Comparison of ENCODE assay signal across 15 mouse cellular contexts in genomic region chr4:127054522-127055198, GRCm38 (mm10). TPM values are rescaled to one million over a fixed set of nuclear protein-coding genes. Genes with fewer than 3 reads are reported as not detected.
DNase-seq lines count a peak whose midpoint lies in the region; ATAC-seq and TF ChIP-seq lines count a peak whose summit lies in the region.
"Had no signal": no experiment of that assay in that cellular context is flagged by ENCODE, and none has a peak within 500 bp of the region (broad histone marks: within the 10 kb centered on the region; RNA-seq: fewer than 3 reads in every experiment).

No protein-coding gene starts in this region.

- no peak overlapping the region for H3K9ac ChIP-seq in kidney, postnatal 0 days (ENCODE audit: low read depth, low read length)
- no peak overlapping the region for H3K9ac ChIP-seq in MEL (ENCODE audit: control insufficient read depth, low read depth, low read length, poor library complexity, severe bottlenecking)
- H3K9ac ChIP-seq: hindbrain, embryonic 15.5 days; stomach, embryonic 15.5 days had no signal

- peaks cover 11% of the 10 kb centered on the region; the same call in 1 of the 2 replicates for H3K36me3 ChIP-seq in kidney, postnatal 0 days (ENCODE audit: insufficient read depth, low read length)
- peaks cover 6 to 25% of the 10 kb centered on the region in 2 experiments for H3K36me3 ChIP-seq in MEL (ENCODE audit: control insufficient read depth in 1 of 2, insufficient read depth in 2 of 2, low read length in 2 of 2)

- H3K27me3 ChIP-seq in kidney, postnatal 0 days (ENCODE audit: insufficient read depth, low read length) = no peaks in the 10 kb centered on the region
- no peaks in the 10 kb centered on the region for H3K27me3 ChIP-seq in MEL (ENCODE audit: control insufficient read depth in 1 of 2, insufficient read depth in 2 of 2, low read length in 2 of 2)
- H3K27me3 ChIP-seq: hindbrain, embryonic 15.5 days; stomach, embryonic 15.5 days had no signal

- no peak for DNase-seq in kidney, postnatal 0 days (ENCODE audit: low spot score)
- no peak for DNase-seq in kidney, postnatal 10 days
- DNase-seq in 416B (ENCODE audit: low read depth) (peak; percentile 87), MEL (ENCODE audit: low read depth, low spot score) (peak; percentile 53)
- no peak for DNase-seq in urinary bladder, postnatal 4 days (ENCODE audit: low spot score in 2 of 2)
- DNase-seq in frontal cortex, adult 2 months (ENCODE audit: extremely low spot score in 1 of 2, low spot score in 1 of 2) = no peak
- DNase-seq in layer of hippocampus, adult 9-10 months (ENCODE audit: low spot score) = no peak
- DNase-seq: cerebellum, postnatal 36 days; kidney, postnatal 14 days; right cerebral cortex, postnatal 4 days had no signal

- no peaks in the 10 kb centered on the region for H3K4me1 ChIP-seq in kidney, postnatal 0 days (replicated peaks; ENCODE audit: insufficient read depth, low read length)
- H3K4me1 ChIP-seq in MEL (ENCODE audit: control insufficient read depth in 1 of 2, insufficient read depth in 2 of 2, low read length in 2 of 2) = peaks cover 0 to 6% of the 10 kb centered on the region in 2 experiments; a peak in 1 of 4 replicates
- H3K4me1 ChIP-seq: hindbrain, embryonic 15.5 days; stomach, embryonic 15.5 days had no signal

- ATAC-seq in kidney, postnatal 0 days (replicated peaks; ENCODE audit: low FRiP score, low read depth) = no peak
- peak; percentile 28 for ATAC-seq in inflammation-experienced regulatory T-cells, adult 6 months
- ATAC-seq: activated CD4-positive, CD25-positive, alpha-beta regulatory T cell, adult 4 months had no signal

- no peak overlapping the region for H3K4me3 ChIP-seq in kidney, postnatal 0 days (replicated peaks; ENCODE audit: low read depth, low read length)
- no peak overlapping the region for H3K4me3 ChIP-seq in MEL (ENCODE audit: control insufficient read depth in 1 of 2, insufficient read depth in 1 of 2, low read depth in 2 of 2, low read length in 2 of 2)
- H3K4me3 ChIP-seq: erythroblast, embryonic 14.5 days; hindbrain, embryonic 15.5 days; stomach, embryonic 15.5 days had no signal

- peak; percentile 45 for TF ChIP-seq CTCF in kidney, postnatal 0 days (IDR thresholded peaks at IDR 0.05; ENCODE audit: low read depth)
- peak; percentile 33 to 72 (median 54) for TF ChIP-seq CTCF in MEL (IDR thresholded peaks at IDR 0.05 in 2 of 3, conservative IDR thresholded peaks at IDR 0.05 in 1 of 3; ENCODE audit: control insufficient read depth in 1 of 3, insufficient read depth in 1 of 3, low read depth in 2 of 3, low read length in 3 of 3, poor library complexity in 1 of 3, severe bottlenecking in 1 of 3)

- H3K27ac ChIP-seq in kidney, postnatal 0 days = no peak overlapping the region
- H3K27ac ChIP-seq in MEL (ENCODE audit: control insufficient read depth, low read depth, low read length) = no peak overlapping the region
- H3K27ac ChIP-seq: hindbrain, embryonic 15.5 days; stomach, embryonic 15.5 days had no signal

- 84% methylated on average over 7 of the region's 7 CpGs for WGBS in kidney, postnatal 0 days

- no peak overlapping the region for H3K4me2 ChIP-seq in kidney, postnatal 0 days (ENCODE audit: low read length)
- H3K4me2 ChIP-seq: hindbrain, embryonic 15.5 days; stomach, embryonic 15.5 days had no signal

- TF ChIP-seq EP300 in MEL (IDR thresholded peaks at IDR 0.05; ENCODE audit: low read depth in 1 of 2, low read length in 2 of 2) = no peak

- peak; percentile 24 for TF ChIP-seq RAD21 in MEL (IDR thresholded peaks at IDR 0.05; ENCODE audit: low read depth, low read length)

- H3K9me3 ChIP-seq in kidney, postnatal 0 days (replicated peaks; ENCODE audit: low read length) = no peaks in the 10 kb centered on the region
- no peaks in the 10 kb centered on the region for H3K9me3 ChIP-seq in MEL (replicated peaks; ENCODE audit: insufficient read depth, low read length)
- H3K9me3 ChIP-seq: hindbrain, embryonic 15.5 days; stomach, embryonic 15.5 days had no signal

- TF ChIP-seq POLR2A in MEL (IDR thresholded peaks at IDR 0.05; ENCODE audit: control insufficient read depth in 1 of 2, insufficient read depth in 1 of 2, low read depth in 1 of 2, low read length in 2 of 2, poor library complexity in 1 of 2) = no peak

- H3K79me2 ChIP-seq in MEL (ENCODE audit: control insufficient read depth, insufficient read depth, low read length, poor library complexity) = peaks cover 6% of the 10 kb centered on the region

TF ChIP-seq in MEL, 35 proteins besides CTCF, POLR2A, EP300 and RAD21:
- TF ChIP-seq NELFE (IDR thresholded peaks at IDR 0.05; ENCODE audit: low read depth, low read length) = no peak
- TF ChIP-seq USF2 (IDR thresholded peaks at IDR 0.05; ENCODE audit: borderline replicate concordance in 1 of 2, insufficient read depth in 1 of 2, low read depth in 1 of 2, low read length in 2 of 2) = no peak
- no peak for TF ChIP-seq TBP (IDR thresholded peaks at IDR 0.05; ENCODE audit: low read depth, low read length)
- no peak for TF ChIP-seq UBTF (IDR thresholded peaks at IDR 0.05; ENCODE audit: borderline replicate concordance, insufficient read depth, low read depth, low read length)
- TF ChIP-seq ZNF384 (IDR thresholded peaks at IDR 0.05; ENCODE audit: low read depth, low read length) = no peak
- TF ChIP-seq MAZ (IDR thresholded peaks at IDR 0.05; ENCODE audit: low read depth, low read length) = no peak
- TF ChIP-seq BHLHE40 (IDR thresholded peaks at IDR 0.05; ENCODE audit: borderline replicate concordance, low read depth, low read length) = no peak
- no peak for TF ChIP-seq JUND (IDR thresholded peaks at IDR 0.05; ENCODE audit: low read depth, low read length)
- TF ChIP-seq RCOR1 (IDR thresholded peaks at IDR 0.05; ENCODE audit: low read depth, low read length) = no peak
- no peak for TF ChIP-seq ZKSCAN1 (IDR thresholded peaks at IDR 0.05; ENCODE audit: low read depth, low read length)
- TF ChIP-seq NRF1 (IDR thresholded peaks at IDR 0.05; ENCODE audit: insufficient read depth, low read depth, low read length, poor library complexity, severe bottlenecking) = no peak
- 0 out of 2 replicates have a peak, but pooled peaks have one; percentile 10 for TF ChIP-seq ZC3H11A (IDR thresholded peaks at IDR 0.05; ENCODE audit: low read depth, low read length)
- TF ChIP-seq MYB (IDR thresholded peaks at IDR 0.05; ENCODE audit: low read depth, low read length) = no peak
- no peak for TF ChIP-seq ELF1 (IDR thresholded peaks at IDR 0.05; ENCODE audit: low read depth, low read length)
- no peak for TF ChIP-seq MAFK (IDR thresholded peaks at IDR 0.05; ENCODE audit: borderline replicate concordance, low read depth, low read length)
- no peak for TF ChIP-seq MXI1 (IDR thresholded peaks at IDR 0.05; ENCODE audit: low read depth, low read length)
- no peak for TF ChIP-seq CHD1 (IDR thresholded peaks at IDR 0.05; ENCODE audit: low read depth, low read length)
- no peak for TF ChIP-seq MEF2A (IDR thresholded peaks at IDR 0.05; ENCODE audit: extremely low read depth, insufficient replicate concordance, low read depth, low read length, poor library complexity, severe bottlenecking)
- TF ChIP-seq TCF12 (IDR thresholded peaks at IDR 0.05; ENCODE audit: low read depth, low read length) = no peak
- TF ChIP-seq POLR2AphosphoS2 (IDR thresholded peaks at IDR 0.05; ENCODE audit: low read length) = no peak
- TF ChIP-seq KAT2A (conservative IDR thresholded peaks at IDR 0.05; ENCODE audit: low read depth, low read length) = no peak
- TF ChIP-seq SMC3 (IDR thresholded peaks at IDR 0.05; ENCODE audit: low read depth, low read length) = peak; percentile 36; the same call in 1 of the 2 replicates
- no peak for TF ChIP-seq E2F4 (IDR thresholded peaks at IDR 0.05; ENCODE audit: borderline replicate concordance, low read depth, low read length)
- no peak for TF ChIP-seq USF1 (IDR thresholded peaks at IDR 0.05; ENCODE audit: low read depth, low read length)
- no peak for TF ChIP-seq TAL1 (IDR thresholded peaks at IDR 0.05; ENCODE audit: low read length)
- TF ChIP-seq MYC (IDR thresholded peaks at IDR 0.05; ENCODE audit: low read depth, low read length) = 0 out of 2 replicates have a peak, but pooled peaks have one; percentile 57

RNA-seq across cellular contexts. Expression of gene Zmym1, which starts 6.3 kb away (rescaled TPM):
- polyA plus RNA-seq in kidney, postnatal 0 days (2015; fragmentation: Nextera tagmentation; extraction: Ambion mirVana) = 11.8 and 12.6 TPM in 2 replicates
- total RNA-seq in MEL (2012; rRNA removed) = 17.3 and 17.6 TPM in 2 replicates
- 10 to 100 TPM in 1 of 2 experiments, not detected in 1; 13.2 TPM for polyA plus RNA-seq in MEL (2012; ENCODE audit: insufficient read depth in 1 of 2, insufficient read length in 2 of 2, low read depth in 1 of 2, low replicate concordance in 2 of 2, missing spikeins in 1 of 2)
- 10 to 100 TPM; 19.6 to 26.7 (median 22.5) TPM for polyA plus RNA-seq in inflammation-experienced regulatory T-cells, adult 6 months (2017; shearing (Covaris generic))
- 7.0 and 8.0 TPM in 2 replicates for polyA plus RNA-seq in frontal cortex, adult 2 months (2012; rRNA removed)

RNA-seq across cellular contexts. Expression of gene Zmym6, which starts 22.5 kb away (rescaled TPM):
- polyA plus RNA-seq in kidney, postnatal 0 days (2015; fragmentation: Nextera tagmentation; extraction: Ambion mirVana) = 12.0 and 12.8 TPM in 2 replicates
- not detected in 2 replicates for total RNA-seq in MEL (2012; rRNA removed)
- not detected for polyA plus RNA-seq in MEL (2012; ENCODE audit: insufficient read depth in 1 of 2, insufficient read length in 2 of 2, low read depth in 1 of 2, low replicate concordance in 2 of 2, missing spikeins in 1 of 2)
- 10 to 100 TPM; 11.2 to 30.7 (median 15.2) TPM for polyA plus RNA-seq in inflammation-experienced regulatory T-cells, adult 6 months (2017; shearing (Covaris generic))
- 42.2 and 44.6 TPM in 2 replicates for polyA plus RNA-seq in frontal cortex, adult 2 months (2012; rRNA removed)

RNA-seq across cellular contexts. Expression of gene Sfpq, which starts 33.5 kb away (rescaled TPM):
- polyA plus RNA-seq in kidney, postnatal 0 days (2015; fragmentation: Nextera tagmentation; extraction: Ambion mirVana) = 89.6 and 98.1 TPM in 2 replicates
- 255 and 259 TPM in 2 replicates for total RNA-seq in MEL (2012; rRNA removed)
- polyA plus RNA-seq in MEL (2012; ENCODE audit: insufficient read depth in 1 of 2, insufficient read length in 2 of 2, low read depth in 1 of 2, low replicate concordance in 2 of 2, missing spikeins in 1 of 2) = 100 to 1,000 TPM; 100 to 366 TPM
- 10 to 100 TPM; 36.0 to 64.5 (median 57.7) TPM for polyA plus RNA-seq in inflammation-experienced regulatory T-cells, adult 6 months (2017; shearing (Covaris generic))
- 163 and 168 TPM in 2 replicates for polyA plus RNA-seq in frontal cortex, adult 2 months (2012; rRNA removed)

Comparison
In these comparisons a context has a peak if more than half of its experiments do, and no peak if none do; other contexts are left out.
1. DNase-seq: peak in 416B (single experiment) and MEL (single experiment); none in kidney, postnatal 0 days (single experiment), kidney, postnatal 10 days (single experiment), urinary bladder, postnatal 4 days (0 of 2), frontal cortex, adult 2 months (0 of 2) and layer of hippocampus, adult 9-10 months (single experiment).
2. RNA of gene Zmym6, which starts 22.5 kb away (polyA plus RNA-seq): 42.2 to 44.6 TPM in frontal cortex, adult 2 months, 11.2 to 30.7 TPM in inflammation-experienced regulatory T-cells, adult 6 months and 12.0 to 12.8 TPM in kidney, postnatal 0 days; not detected in MEL; every median in the first group is over 10 times any median in the second.